Mouse (Mus musculus) erythroblast, adult 5-6 weeks (primary cell): ENCODE results near the gene Cmtm4. TPM values are rescaled to one million over a fixed set of nuclear protein-coding genes. Genes with fewer than 3 reads are reported as not detected.
"Not testable (repeated sequence)": the region's sequence is repeated elsewhere in the genome, so short reads cannot be mapped to it uniquely, and the experiment has no call there.

Experiments
- ATAC-seq: replicated peaks from 2 replicates; pipeline ENCODE4 v1.8.0; 2016; ENCODE audit warnings: moderate number of reproducible peaks, mild to moderate bottlenecking, moderate TSS enrichment, inconsistent platforms; ENCODE audit not compliant: poor library complexity, low FRiP score, severe bottlenecking
- total RNA-seq, 2 experiments: library from RNA; stranded (forward) in 1 of 2; stranded (reverse) in 1 of 2; fragments of 150-400 nt in 1 of 2; fragments of 200-764, 138-1000 nt in 1 of 2; gene quantifications; 2 replicates each; pipeline versions ENCODE4 v1.2.3 to v1.2.4; 2015 to 2017; ENCODE audit warnings: low replicate concordance in 2 of 2

The Cmtm4 gene
- total RNA-seq, 2 experiments from 2014 or later = 0.51 to 0.96 TPM

DNA sequence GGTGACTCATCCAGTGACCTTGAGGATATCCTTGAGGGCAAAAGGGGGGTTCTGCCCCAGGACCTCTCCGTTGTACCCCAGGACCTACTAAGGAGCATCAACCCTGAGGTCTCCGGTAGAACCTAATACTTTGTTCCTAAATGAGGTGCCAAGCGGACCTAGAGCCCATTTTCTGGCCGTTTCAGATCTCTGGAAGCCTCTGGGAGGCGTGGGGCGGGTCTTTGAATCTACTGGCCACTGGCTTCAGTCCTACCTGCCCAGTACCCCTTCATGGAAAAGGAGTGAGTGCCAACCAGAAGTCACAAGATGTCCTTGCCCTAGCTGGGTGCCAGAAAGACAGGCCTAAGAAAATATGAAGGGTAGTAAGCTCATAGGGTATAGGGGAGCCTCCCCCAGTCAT lies 53.9 kb downstream of the Cmtm4 start:
- ATAC-seq = no peak

DNA sequence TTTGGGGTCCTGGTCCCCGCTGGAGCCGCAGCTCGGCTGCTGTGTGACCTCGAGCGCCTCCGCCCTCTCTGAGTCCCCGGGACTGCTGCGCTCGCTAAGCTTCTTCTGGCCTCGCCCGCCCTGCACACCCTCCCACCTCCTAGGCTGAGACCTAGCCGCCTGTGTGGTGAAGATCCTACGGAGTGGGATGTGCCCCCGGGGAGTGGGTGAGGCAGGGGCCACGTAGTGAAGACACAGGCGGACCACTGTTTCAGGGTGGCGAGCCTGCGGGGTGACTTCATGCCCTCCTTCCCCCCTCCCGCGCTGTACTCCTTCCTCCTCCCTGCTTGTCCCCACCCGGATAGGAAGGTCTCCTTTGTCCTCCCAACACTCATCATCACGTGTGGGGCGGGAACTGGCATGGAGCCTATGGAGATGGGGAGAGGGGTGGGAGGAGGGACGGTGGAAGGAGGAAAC lies 54.5 kb downstream of the Cmtm4 start:
- no peak for ATAC-seq

DNA sequence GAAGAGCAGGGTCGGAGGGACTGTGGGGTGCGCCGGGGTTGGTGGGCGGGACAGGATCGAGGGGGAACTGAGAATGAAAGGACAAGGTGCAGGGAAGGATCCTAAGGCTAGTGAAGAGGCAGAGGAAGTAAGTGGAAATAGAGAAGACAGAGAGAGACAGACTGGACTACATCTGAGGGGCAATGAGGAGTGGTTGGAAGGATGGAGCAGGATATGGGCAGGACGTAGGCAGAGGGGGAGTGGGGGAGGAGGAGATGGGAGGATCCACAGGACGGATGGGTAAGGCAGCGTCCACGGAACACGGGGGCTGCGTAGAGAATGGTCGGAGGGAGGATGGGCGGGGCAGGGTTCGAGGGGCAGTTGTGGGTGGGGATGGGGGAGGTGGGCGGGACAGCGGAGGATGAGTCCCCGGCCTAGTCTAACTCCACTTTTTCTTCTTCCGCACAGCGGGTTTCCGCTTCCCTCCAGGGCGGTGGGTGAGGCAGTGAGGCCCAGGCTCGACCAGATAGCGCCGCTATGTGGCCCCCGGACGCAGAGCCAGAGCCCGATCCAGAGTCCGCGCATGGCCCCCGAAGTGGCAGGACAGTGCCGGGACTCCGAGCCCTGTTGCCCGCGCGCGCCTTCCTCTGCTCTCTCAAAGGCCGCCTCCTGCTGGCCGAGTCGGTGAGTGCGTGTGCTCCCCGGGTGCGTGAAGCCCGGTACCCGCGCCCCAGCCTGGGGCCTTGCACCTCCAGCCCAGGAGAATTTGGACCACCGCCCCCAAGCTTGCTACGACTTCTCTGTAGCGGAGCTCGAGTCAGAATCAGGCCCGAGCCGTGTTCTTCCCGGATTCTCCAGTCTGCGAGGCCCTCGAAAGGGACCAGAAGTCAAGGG lies 55.1 kb downstream of the Cmtm4 start:
- ATAC-seq = no peak

DNA sequence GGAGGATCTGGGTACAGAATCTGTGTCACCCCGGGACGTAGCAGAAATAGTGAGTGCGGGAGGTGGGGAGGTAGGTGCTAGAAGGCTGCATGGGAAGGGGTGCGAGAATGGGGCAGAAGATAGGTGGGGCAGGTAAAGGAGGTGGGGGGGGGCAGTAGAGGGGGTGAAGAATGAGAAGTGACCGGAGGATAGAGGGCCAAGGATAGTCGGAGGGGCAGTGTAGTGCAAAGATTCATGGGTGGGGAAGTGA lies 55.7 kb downstream of the Cmtm4 start:
- ATAC-seq = no peak

DNA sequence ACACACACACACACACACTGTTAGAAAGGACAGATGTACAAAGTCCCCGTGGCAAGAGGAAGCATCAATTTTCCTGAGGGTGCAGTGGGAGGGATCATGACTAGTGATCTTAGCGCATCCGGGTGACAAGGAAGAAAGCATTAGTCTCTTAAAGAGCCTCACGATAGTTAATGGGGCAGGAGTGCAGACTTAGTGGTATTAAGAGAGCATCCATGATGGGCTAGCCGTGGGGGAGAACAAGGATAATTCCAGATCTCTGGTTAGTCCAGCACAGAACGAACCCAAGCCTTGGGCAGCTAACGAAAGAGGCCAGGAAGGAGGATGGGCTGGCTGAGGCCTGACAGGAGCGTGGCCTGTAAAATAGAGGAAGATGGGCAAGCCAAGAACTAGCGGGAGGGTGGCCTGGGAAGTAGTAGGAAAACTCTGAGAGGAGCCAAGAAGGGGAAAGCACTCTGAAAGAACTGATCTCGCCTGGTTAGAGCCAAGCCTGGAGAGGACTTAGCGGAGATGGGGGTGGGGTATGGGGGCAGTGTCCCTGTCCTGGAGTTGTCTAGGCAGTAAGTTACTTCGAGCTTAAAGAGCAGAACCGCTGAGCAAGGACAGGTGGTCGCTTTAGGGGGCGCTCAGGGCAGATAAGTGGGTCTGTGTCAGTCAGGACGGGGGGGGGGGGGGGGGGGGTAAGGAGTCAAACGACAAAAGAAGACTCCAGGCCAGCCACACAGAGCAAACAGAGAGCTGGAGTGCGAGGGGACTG lies 56.2 kb downstream of the Cmtm4 start, which contains the start of gene Cmtm3:
Gene Cmtm3 (plus strand): TSS at position 182 of the 754 bp plus-strand sequence.
- ATAC-seq = no peak

DNA sequence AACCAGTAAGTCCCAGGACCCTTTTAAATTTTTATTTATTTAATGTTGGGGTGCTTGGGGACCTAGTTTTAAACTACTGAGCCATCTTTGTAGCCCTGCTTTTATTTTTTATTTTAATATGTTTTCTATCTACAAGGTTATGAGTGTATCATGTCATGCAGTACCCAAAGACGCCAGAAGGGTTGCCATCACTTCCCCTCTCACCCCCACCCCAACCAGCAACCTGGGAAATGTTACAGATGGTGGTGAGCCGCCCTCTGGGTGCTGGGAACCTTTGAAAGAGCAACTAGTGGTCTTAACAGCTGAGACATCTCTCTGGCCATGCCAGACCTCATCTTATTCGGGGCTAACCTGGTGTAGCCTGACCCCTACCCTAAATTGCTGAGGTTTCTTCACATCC lies 57.7 kb downstream of the Cmtm4 start:
- no peak for ATAC-seq

DNA sequence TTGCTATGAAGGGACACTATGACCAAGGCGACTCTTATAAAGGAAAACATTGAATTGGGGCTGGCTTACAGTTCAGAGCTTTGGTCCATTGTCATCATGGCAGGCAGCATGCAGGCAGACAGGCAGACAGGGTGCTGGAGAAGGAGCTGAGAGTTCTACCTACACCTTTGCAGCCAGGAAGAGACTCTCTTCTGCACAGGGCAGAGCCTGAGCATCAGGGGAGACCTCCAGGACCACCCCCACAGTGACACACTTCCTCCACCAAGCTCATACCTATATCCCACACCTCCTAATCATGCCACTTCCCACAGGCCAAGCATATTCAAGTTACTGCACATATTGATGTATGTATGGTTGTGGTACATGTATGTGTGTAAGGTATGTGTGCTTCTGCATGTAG lies 58.8 kb downstream of the Cmtm4 start:
- ATAC-seq = no peak

DNA sequence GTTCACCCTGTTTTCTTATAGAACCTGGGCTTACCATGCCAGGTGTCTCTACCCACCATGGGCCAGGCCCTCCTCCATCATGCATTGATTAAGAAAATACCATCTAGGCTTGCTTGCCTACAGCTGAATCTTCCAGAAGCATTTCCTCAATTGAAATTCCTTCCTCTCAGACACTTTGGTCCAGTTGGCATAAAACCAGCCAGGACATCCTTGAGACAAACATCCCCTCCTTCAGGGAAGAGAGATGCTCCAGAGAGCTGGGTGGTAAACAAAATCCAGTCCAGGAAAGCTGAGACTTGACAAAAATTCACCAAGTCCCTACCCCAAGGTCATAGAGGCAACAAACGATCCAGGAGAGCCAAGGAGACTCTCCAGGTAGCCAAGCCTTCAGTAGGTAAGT lies 61.4 kb downstream of the Cmtm4 start:
- no peak for ATAC-seq

DNA sequence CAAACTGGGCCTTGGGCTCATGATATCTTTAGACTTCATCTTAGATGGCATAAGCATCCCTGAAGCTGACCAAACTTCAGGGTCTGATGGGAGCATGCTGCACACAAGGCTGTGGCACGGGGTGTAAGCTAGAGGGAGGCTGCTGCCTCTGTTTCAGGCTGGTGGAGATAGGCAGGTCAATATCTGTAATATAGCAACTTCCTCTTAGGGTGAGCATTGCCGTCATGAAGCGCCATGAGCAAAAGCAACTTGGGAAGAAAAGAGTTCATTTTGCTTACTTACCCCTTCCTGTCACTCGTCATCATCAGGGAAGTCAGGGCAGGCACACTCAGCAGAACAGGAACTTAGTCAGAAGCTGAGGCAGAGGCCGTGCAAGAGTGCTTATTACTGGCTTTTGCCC lies 61.8 kb downstream of the Cmtm4 start:
- no peak for ATAC-seq

DNA sequence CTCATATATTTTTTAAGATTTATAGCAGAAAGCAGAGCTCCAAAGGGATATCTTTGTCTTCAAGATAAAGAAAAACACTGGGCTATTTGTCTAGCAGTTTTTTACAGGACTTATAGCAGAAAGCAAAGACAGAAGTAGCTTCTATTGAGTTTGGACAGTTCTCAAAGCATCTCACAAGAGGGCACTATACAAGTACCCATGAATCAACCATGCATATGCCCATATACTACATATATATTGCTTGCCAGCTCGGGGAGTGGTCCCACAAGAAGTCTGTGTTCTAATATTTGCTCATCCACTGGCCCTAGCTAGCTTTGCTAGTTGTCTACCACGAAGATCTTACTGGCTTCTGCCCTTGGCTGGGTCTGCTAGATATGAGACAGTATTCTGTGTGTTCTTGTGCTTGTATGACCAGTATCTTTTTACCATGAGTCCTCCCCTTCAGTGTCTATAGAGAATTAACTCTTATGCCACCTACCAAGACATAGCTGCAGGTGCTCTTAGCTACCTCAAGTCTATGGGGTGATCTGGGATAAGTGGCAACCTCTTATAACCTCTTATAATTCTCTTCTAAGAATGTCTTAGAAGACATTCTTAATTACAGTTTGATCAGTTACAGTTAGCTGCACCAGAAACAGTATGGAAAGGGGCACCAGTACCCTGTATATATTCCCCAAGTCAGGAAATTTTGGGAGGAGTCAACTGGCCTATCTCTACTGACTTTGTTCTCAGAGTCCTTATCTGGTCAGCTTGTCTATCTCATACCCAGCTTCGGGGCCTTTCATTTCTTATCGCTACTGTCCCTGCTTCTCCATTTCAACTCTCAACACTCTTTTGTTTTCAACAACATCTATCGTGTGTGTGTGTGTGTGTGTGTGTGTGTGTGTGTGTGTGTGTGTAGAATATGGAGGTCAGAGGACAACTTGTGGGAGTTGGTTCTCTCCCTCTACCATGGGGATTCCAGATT lies 62.7 kb downstream of the Cmtm4 start:
- ATAC-seq = no peak

DNA sequence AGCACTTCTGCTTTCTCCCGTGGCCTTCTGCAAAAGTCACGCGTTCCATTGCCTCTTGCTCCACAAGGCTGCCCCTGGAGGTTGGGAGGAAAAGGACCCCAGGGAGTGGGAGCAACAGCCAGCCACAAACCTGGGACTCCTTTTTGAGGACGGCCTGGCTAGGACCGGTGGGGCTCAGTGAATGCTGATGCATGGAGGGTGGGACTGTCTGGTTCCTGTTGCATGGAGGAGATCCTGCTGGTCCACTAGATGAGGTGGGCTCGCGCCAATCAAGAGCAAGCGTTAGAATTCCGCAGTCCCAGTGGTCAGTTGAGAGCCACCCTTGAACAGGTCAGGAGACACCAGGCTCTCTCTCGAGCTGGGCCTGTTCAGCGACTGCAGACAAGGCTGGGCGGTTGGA lies 73.7 kb downstream of the Cmtm4 start, which contains the start of gene Cmtm2b:
Gene Cmtm2b (plus strand): TSS at position 301 of the 400 bp plus-strand sequence.
- ATAC-seq = not testable (repeated sequence)

DNA sequence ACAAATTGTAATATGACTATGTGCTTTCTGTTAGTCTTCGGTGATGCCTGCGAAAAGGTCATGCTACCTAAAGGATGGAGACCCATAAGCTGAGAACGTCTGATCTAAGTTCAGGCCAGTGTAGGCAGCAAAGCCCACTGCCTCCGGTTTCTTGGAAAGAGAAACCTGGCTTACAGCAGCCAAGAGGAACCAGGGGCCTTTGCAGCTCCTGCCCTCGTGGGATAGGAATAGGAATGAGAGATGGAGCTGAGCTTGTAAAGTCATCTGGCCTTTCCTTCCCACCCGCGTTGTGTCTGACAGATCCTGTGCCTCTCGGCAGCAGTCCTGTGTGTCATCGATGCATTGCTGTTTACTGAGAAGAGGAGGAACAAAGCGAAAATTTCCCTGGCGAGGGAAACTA lies 74.3 kb downstream of the Cmtm4 start, which contains the start of gene Gm11020:
Gene Gm11020 (plus strand): TSS at position 301 of the 400 bp plus-strand sequence.
- ATAC-seq = not testable (repeated sequence)

DNA sequence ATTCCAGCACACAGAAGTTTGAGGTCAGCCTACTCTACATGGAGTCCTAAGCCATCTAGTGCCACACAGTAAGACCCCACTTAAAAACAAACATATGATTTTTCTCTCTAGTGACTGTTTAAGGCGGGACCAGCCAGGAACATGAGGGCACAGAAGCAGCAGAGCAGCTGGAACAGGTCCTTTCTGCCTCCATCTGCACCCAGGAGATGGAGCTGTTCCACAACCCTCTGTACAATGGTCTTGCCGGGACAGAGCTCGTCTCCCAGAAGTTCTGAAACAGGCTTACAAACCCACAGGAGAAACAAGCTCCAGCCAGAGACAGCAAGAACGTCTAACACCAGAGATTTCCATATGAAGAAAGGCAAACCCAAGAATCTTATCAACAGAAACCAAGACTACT lies 82.3 kb downstream of the Cmtm4 start:
- ATAC-seq = no peak

DNA sequence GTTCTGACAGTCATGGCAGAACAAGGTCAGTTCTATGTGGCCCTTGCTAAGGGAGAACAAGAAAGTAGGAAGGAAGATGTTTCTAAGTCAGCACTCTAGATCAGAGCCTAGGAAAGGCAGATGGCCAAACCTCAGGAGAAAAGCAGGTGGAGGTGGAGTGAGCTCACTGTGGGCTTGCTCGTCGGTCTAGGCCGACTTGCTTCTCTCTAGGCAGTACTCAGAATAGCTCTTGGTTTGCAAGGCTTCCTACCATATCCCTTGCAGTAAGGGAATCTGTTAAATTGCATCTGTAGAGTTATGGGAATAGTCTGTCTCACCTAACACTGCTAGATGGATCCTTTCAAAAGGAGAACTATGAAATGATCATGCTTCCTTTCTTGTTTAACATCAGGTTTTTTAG lies 83.6 kb downstream of the Cmtm4 start:
- not testable (repeated sequence) for ATAC-seq

DNA sequence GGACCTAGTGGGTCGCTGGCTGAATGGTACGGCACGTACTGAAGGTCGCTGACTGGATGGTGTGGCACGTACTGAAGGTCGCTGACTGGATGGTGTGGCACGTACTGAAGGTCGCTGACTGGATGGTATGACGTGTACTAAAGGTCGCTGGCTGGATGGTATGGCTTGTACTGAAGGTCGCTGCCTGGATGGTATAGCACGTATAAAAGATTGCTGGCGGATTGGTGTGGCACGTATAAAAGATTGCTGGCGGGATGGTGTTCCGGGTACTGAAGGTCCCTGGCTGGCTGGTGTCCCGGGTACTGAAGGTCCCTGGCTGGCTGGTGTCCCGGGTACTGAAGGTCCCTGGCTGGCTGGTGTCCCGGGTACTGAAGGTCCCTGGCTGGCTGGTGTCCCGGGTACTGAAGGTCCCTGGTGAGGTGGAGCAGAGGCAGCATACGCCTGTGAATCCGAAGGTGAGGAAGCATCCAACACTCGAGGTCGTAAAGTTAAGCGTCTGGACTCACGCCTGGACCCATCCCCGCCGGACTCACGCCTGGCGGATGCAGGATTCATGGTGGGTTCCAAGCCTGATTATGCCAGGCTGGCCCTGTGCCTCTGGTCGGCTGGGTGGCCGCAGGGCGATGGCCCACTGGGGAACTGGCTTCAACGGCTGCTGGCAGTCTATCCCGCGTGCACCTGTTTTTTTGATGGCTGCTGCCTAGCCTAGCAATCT lies 86.0 kb downstream of the Cmtm4 start, which contains the start of the genes Gm45711 and Cmtm1:
Gene Gm45711 (minus strand): TSS at position 641 of the 715 bp plus-strand sequence.
Gene Cmtm1 (minus strand): TSS at position 705 of the 715 bp plus-strand sequence.
- ATAC-seq = not testable (repeated sequence)

DNA sequence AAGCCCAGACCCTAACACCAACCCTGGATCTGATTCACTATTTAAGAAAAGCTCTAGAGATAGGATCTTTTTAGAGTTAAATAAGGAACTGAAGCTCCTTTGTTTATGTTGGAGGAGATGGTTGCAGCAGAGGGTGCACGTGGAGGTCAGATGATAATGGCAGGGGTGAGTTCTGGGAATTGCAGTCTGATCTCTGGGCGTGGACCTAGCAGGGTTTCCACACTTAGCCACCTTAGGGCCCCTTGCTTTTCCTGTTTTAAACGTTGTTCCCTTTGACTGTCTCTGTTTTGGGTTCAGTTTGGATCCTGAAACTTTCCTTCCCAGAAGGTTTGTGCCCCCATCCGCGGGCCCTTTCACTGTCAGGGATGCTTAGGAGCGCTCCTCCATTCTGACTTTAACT lies 87.3 kb downstream of the Cmtm4 start:
- ATAC-seq = not testable (repeated sequence)

DNA sequence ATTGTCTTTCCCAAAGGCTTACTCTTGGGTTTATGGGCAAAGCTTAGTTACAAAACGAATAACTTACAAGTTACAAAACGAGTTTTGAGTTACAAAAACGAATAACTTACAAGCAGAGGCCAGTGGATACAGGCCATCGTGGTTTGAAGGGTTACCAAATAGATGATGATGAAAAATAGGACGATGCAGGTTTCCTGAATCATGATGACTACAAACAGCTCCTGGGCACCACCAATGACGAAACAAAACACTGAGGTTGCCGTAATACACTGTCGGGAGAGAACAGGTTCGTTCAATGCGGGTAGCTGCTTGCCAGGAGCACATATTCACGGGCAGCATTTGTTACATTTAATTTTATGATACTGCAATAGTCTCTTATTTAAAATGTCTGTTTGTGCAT lies 90.6 kb downstream of the Cmtm4 start:
- no peak for ATAC-seq

DNA sequence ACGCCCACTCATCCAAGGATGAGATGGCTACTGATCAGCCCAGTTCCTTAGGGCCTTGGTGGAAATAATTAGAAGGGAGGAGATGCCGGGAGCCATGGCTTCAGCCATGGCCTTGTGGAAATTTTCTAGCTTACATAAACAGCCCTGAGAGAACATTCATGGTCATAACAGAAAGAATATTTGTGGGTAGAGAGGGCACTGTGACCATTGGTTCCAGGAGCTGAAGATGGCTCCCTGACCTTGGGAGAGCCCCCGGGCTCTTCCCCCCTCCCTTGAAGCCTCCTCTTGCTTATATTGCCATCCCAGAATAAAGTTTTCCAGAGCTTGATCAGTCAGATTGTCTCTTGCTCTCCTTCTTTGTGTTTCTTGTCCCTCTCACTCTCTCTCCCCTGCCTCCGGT lies 93.1 kb downstream of the Cmtm4 start:
- ATAC-seq = not testable (repeated sequence)

DNA sequence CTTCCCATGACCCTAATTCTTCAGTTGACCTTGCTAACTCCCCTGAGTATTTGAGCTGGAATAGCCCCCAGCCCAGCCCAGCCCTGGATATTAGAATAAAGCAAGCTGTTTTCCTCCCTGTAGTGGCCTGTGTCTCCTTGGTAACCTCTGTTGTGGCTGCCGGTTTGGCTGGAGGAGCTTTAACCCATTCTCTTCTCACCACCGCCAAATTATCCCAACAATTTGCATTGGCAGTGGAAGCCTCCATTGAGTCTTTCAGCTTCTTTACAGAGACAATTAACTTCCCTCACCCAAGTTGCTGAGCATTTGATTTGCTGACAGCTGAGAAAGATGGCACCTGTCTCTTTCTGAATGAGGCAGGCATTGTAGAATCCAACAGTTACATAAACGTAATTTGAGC lies 94.0 kb downstream of the Cmtm4 start:
- not testable (repeated sequence) for ATAC-seq
